Mouse (Mus musculus) hindbrain, embryonic 14.5 days (tissue): Measurements from ENCODE around the gene G530012D18Rik. TPM values are rescaled to one million over a fixed set of nuclear protein-coding genes. Genes with fewer than 3 reads are reported as not detected.
"Not testable (repeated sequence)": the region's sequence is repeated elsewhere in the genome, so short reads cannot be mapped to it uniquely, and the experiment has no call there.

Source experiments
- ATAC-seq: fragments of 200-750 bp; cut with Nextera tagmentation; 2 replicates; pipeline ENCODE4 v1.8.0; 2017; ENCODE audit warnings: moderate number of reproducible peaks, mild to moderate bottlenecking, moderate TSS enrichment, moderate library complexity; ENCODE audit not compliant: low FRiP score
- DNase-seq: peaks from one replicate; pipeline ENCODE4 v3.0.0-alpha.2; 2015; ENCODE audit warnings: low spot score
- H3K27ac ChIP-seq: fragments of 300-500 bp; sonication (generic); 2 replicates; pipeline ENCODE4 v1.5.1; 2014; ENCODE audit warnings: mild to moderate bottlenecking, moderate library complexity
- H3K27me3 ChIP-seq: fragments of 300-500 bp; sonication (generic); 2 replicates; pipeline ENCODE4 v1.6.1; 2014; ENCODE audit warnings: mild to moderate bottlenecking, low read length, mixed read lengths; ENCODE audit not compliant: control insufficient read depth, insufficient read depth
- H3K36me3 ChIP-seq: fragments of 300-500 bp; sonication (generic); replicated peaks from 2 replicates; pipeline ENCODE4 v1.6.1; 2014; ENCODE audit not compliant: control insufficient read depth, insufficient read depth
- H3K4me1 ChIP-seq: fragments of 300-500 bp; sonication (generic); replicated peaks from 2 replicates; pipeline ENCODE4 v1.6.1; 2014; ENCODE audit warnings: antibody characterized with exemption, low read length, mixed read lengths; ENCODE audit not compliant: control insufficient read depth, insufficient read depth
- H3K4me2 ChIP-seq: fragments of 300-500 bp; sonication (generic); replicated peaks from 2 replicates; pipeline ENCODE4 v1.6.1; 2014; ENCODE audit warnings: mild to moderate bottlenecking, moderate library complexity
- H3K4me3 ChIP-seq: fragments of 300-500 bp; sonication (generic); replicated peaks from 2 replicates; pipeline ENCODE4 v1.5.1; 2014; ENCODE audit warnings: mild to moderate bottlenecking, low read length
- H3K9ac ChIP-seq: fragments of 300-500 bp; sonication (generic); 2 replicates; pipeline ENCODE4 v1.6.1; 2014
- H3K9me3 ChIP-seq: fragments of 300-500 bp; sonication (generic); 2 replicates; pipeline ENCODE4 v1.6.1; 2016; ENCODE audit warnings: low read length; ENCODE audit not compliant: control insufficient read depth
- WGBS: fragments of 180-500 bp; shearing (Covaris S2); extraction: QIAGEN DNeasy Blood & Tissue Kit; methylation state at CpG from one replicate; pipeline ENCODE4 v1.1.7; 2014; 5-methylcytosine and 5-hydroxymethylcytosine counted together
- polyA plus RNA-seq: library from polyadenylated mRNA; unstranded; fragments of >200 nt; fragmentation: Nextera tagmentation; extraction: Ambion mirVana; gene quantifications from 2 replicates; pipeline ENCODE4 v1.2.1, GENCODE M21; 2014

Gene G530012D18Rik
- polyA plus RNA-seq = not detected in 2 replicates

DNA sequence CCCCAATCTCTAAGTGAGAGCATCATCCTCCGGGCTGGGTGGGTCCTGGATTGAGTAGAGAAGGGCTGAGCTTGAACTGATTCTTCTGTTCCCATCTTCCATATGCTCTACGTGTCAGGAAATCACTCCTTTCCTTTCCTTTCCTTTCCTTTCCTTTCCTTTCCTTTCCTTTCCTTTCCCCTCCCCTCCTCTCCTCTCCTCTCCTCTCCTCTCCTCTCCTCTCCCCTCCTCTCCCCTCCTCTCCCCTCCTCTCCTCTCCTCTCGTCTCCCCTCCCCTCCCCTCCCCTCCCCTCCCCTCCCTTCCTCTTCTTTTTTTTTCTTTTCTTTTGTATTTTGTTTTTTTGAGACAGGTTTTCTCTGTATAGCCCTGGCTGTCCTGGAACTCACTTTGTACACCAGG, at the start of gene G530012D18Rik:
Gene G530012D18Rik (plus strand): TSS at position 301 of the 400 bp plus-strand sequence.
- WGBS = 61% methylated on average over 2 of the region's 3 CpGs

DNA sequence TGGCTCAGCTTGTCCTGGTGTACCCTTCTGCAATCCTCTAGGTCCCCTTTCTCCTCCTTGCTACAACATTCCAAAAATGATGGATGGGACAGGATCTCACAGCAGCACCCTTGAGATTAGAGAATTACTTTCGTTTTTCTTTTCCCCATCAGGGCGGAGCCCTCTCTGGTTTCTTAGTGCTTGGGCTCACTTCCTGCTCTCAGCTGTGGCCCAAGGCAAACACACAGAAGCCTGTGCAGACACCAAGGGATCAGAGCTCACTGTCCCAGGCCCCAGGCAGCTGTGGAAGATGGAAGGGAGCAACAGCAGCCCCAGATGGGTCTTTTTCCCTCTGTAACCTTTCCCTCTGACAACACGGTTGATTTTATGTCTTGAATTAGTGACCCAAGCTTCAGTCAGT, 49.1 kb upstream of the G530012D18Rik start:
- not testable (repeated sequence) for H3K4me1 ChIP-seq, H3K27me3 ChIP-seq, H3K36me3 ChIP-seq, H3K4me3 ChIP-seq, H3K9ac ChIP-seq, H3K4me2 ChIP-seq, H3K9me3 ChIP-seq, ATAC-seq, H3K27ac ChIP-seq, DNase-seq
- 75% methylated on average over 3 of the region's 3 CpGs for whole genome bisulfite sequencing

More for the DNA sequence above, at the start of gene G530012D18Rik:
- H3K9me3 ChIP-seq, H3K4me2 ChIP-seq, H3K27ac ChIP-seq, H3K27me3 ChIP-seq, H3K9ac ChIP-seq, ATAC-seq, H3K4me3 ChIP-seq, H3K36me3 ChIP-seq, H3K4me1 ChIP-seq, DNase-seq: not testable (repeated sequence)

DNA sequence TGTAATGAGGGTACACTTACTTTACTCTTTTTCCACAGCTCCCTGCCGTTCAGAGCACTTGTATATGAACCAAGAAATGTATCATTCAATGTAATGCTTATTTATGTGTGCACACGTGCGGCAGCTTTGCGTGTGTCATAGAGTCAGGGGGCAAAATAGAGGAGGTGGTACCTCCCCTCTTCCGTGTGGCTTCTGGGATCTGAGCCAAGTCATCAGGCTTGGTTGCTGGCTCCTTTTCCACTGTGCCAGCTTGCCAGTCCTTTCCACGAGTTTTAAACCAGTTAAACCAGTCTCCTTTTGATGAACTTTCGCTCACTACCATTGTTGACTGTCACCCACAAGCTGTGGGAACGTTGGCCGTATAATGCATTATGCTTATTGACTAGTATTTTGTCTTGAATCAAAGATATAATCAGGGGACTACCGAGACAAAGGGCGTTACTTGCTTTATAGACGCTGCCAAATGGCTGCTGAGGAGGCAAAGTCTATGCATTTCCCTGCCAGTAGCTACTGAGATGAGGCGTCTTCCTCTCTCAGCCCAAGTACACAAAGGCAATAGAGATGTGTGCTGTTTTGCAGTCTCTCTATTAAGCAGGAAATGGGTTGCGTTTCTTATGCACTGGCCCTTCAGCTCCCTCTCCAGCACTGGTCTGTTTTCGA, 46.9 kb upstream of the G530012D18Rik start:
- H3K9me3 ChIP-seq, H3K36me3 ChIP-seq, H3K27me3 ChIP-seq, H3K4me1 ChIP-seq, H3K27ac ChIP-seq, H3K4me2 ChIP-seq, DNase-seq, H3K9ac ChIP-seq, H3K4me3 ChIP-seq, ATAC-seq: not testable (repeated sequence)
- WGBS = 75% methylated on average over 13 of the region's 15 CpGs

DNA sequence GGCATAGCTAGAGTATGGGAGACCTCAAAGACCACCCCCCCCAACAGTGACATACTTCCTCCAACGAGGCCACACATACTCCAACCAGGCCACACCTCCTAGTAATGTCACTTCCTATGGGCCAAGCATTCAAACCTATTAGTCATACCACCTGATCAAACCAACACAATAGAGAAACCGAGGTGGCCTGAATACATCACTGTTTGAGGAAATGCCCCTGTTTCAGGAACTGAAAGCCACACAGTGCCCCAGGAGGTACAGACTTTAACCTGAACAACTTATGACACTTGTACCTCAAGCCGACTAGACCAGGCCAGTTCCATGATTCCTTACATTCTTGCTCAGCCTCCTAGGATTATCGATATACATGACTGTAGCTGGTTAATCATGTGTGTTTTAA, 31.7 kb upstream of the G530012D18Rik start:
- not testable (repeated sequence) for DNase-seq, H3K9me3 ChIP-seq, H3K27ac ChIP-seq, H3K9ac ChIP-seq, H3K27me3 ChIP-seq, H3K4me2 ChIP-seq, H3K4me3 ChIP-seq, H3K4me1 ChIP-seq, H3K36me3 ChIP-seq, ATAC-seq
- 81% methylated on average over 3 of the region's 4 CpGs for WGBS

DNA sequence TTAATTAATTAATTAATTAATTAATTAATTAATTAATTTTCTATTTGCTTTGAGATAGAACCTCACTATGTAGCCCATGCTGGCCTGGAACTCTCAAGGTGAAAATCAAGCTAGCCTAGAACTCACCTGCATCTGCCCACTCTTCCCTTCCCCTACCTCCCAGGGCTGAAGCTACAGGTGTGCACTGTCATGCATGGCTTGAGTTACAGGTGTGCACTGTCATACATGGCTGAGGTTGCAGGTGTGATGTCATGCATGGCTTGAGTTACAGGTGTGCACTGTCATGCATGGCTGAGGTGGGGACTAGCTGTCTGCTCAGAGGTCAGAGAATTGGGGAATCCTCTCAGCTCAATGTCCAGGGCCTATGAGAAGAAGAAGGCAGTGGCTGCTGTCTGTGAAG, 29.0 kb upstream of the G530012D18Rik start:
- H3K9me3 ChIP-seq, H3K4me2 ChIP-seq, H3K4me1 ChIP-seq, H3K36me3 ChIP-seq, DNase-seq, H3K9ac ChIP-seq, H3K27ac ChIP-seq, H3K4me3 ChIP-seq, ATAC-seq, H3K27me3 ChIP-seq: not testable (repeated sequence)

DNA sequence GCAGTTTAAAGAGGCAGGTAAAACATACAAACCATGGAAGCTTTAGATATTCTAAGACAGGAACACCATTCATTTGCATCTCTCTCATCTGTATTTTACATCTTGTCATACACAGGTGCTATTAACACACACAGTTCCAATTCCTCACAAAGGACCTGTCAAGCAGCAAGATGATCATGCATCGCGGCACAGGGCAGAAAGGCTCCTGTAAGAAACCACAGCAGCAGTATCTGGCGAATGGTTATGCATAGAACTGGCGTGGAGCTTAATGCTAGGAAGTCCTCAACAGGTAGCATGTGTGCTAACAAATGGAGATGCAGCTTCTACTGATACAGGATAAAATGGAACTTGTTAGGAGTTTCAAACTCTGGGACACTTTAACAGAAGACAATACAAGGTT, 20.2 kb upstream of the G530012D18Rik start:
- ATAC-seq, H3K9me3 ChIP-seq, DNase-seq, H3K27me3 ChIP-seq, H3K4me1 ChIP-seq, H3K4me3 ChIP-seq, H3K4me2 ChIP-seq, H3K9ac ChIP-seq, H3K27ac ChIP-seq, H3K36me3 ChIP-seq: not testable (repeated sequence)
- WGBS = 83% methylated on average over 4 of the region's 4 CpGs

GRCm38 (mm10) chr1:85573554-85573953, 1.9 kb upstream of the G530012D18Rik start:
- H3K9me3 ChIP-seq, H3K27me3 ChIP-seq, H3K9ac ChIP-seq, H3K4me3 ChIP-seq, DNase-seq, H3K27ac ChIP-seq, H3K36me3 ChIP-seq, H3K4me1 ChIP-seq, ATAC-seq, H3K4me2 ChIP-seq: not testable (repeated sequence)
- 78% methylated on average over 4 of the region's 4 CpGs for WGBS

- H3K27me3 ChIP-seq, H3K27ac ChIP-seq, ATAC-seq, H3K9me3 ChIP-seq, H3K4me1 ChIP-seq, H3K4me3 ChIP-seq, DNase-seq, H3K9ac ChIP-seq, H3K36me3 ChIP-seq, H3K4me2 ChIP-seq: not testable (repeated sequence)
- 74% methylated on average over 3 of the region's 3 CpGs for WGBS
Observed at GRCm38 (mm10) chr1:85578372-85579010, 3.0 kb downstream of the G530012D18Rik start.

DNA sequence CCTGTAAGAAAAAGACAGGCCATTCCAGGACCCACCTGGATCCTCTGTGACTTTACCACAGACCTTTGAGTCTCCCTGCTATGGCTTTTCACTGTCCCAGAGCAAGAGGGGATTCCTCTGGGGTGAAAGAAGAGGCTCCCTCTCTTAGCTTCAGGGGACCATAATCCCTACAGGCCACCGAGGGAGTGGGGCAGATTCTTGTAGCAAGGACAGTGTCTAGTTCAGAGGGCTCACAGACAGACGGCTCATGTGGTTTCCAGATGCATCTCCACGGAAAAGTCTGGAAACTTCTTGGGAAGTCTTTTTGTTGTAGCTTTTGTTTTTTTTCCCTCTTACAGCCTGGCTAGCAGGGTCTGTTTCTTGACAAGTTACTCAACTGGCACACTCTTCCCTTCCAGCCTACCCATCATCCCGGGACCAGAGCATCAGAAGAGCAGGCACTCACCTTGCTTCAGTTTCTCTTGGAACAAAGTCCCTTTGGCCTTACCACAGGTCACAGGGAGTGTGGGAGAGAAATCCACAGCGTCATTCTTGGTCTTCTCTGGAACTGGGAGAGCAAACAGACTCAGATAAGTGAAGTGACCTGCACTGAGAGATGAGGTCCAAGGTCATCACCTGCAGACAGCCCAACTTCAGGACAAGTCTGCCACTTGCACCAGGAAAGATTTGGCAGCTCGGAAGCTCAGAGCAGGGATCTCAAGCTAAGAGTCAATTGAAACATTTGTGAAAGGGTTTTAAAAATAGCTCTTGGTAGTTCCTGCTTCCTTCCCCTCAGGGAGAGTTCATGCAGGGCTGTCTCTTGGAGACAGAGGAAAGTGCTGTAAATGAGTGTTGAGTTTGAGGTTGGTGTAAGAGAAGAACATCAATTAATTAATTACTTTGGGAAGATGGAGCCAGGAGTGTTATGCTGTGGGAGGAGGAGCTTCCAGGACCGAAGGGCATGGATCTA, 4.0 kb downstream of the G530012D18Rik start:
- not testable (repeated sequence) for ATAC-seq, H3K9ac ChIP-seq, H3K4me3 ChIP-seq, H3K9me3 ChIP-seq, H3K4me2 ChIP-seq, H3K27me3 ChIP-seq, DNase-seq, H3K27ac ChIP-seq, H3K4me1 ChIP-seq, H3K36me3 ChIP-seq
- 78% methylated on average over 6 of the region's 7 CpGs for WGBS
